Mouse (Mus musculus): ENCODE measurements at regions not wholly inside any gene's neighbourhood (a gene's known extent, or its start where the extent isn't known, plus 50 kb on each side); places are given as distances from the start of the nearest gene placed in this dataset.

DNA sequence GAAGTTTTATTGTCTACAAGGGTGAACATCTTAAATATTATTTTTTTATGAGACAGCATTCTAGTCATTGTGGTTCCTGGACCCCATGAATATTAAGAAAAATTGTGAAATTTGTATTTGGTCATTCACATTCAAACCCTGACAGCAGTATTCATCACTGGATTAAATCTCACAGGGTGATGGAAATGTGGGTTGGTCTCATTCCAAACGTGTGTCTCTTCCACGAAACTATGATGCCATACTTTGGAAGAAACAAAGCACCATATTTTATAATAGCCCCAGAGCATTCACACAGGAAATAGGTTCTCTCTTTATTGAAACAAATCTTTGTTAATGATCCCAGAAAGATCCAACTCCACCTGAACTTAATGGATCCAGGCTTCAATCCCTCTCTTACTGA, 156.2 kb upstream of the Tgfbr2 start:
- DNase-seq (ENCODE audit: low spot score), result no peak

DNA sequence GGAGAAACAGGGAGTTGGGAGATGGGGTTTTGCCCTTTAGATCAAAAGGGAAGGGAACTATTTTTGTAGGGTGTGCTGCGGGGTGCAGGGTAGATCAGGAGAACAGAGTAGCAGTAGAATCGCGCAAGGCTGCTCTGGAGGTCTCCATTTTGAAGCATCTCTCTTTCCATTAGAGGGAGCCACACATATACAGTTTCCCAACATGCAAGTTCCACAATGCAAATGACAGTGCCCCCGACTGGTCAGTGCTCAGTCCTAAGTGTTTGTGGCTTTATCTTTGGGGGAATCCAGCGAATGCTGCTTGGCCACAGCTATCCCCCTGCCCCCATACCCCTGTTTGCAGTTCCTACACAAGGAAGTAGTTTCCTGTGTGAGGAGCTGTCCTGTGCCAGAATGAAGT, 155.6 kb upstream of the Tgfbr2 start:
- DNase-seq (ENCODE audit: low spot score), result no peak

DNA sequence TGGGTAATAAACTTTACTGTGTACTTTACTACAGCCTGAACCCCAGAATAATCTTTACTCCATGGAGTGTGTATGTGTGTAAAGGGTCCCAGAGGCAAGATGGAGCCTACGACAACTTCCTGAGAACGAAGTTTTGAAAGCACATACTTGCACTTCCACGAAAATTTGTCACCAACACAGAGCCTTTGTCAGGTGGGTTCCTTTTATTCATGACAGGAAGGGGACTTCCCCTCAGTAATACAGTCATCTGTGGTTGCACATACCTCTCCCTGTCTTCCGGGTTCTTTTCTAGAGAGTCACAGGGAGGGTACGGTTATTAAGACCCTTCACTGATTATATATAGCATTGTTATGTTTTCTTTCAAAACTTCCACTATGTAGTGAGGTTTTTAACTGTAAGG, 154.0 kb upstream of the Tgfbr2 start:
- DNase-seq (ENCODE audit: low spot score), result no peak

DNA sequence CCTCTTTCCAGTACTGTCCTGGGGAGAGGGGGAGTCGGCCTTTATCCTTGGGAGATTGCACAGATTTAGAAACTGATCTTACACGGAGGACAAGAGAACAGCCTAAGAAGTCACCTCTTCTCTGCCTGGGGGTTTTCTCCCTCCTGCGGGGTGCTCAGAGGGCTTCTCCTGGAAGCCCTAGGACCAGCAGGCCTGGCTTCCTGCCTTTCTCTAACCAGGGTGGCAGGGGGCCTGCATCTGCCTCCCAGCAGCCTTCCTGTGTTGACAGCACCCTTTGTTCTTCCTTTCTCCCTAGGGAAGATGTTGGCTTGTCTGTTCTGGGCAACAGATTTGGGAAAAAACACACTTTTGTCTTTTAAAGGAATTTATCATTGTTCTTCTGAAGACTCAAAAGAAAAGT, 153.0 kb upstream of the Tgfbr2 start:
- no peak for DNase-seq (ENCODE audit: low spot score)

DNA sequence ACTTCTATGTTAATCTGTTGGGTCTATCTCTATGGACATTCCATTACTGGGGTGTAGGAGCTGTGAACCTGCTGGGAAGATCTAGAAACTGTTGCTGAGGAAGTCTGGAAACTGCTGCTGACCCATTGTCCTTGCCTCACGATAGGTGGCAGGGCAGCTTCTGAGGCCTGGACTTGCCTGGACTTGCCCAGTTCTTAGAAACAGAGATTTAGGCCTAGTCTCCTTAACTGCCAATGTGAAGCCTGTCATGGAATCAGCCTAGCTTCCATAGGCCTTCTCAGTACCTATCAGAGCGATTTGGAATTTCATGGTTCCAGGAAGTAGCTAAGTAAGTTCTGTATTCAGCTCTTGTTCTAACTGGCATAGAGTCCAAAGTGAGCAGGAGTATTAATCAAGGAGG, 151.9 kb upstream of the Tgfbr2 start:
- DNase-seq (ENCODE audit: low spot score), result no peak

GRCm38 (mm10) chr9:116324971-116325370, 149.8 kb upstream of the Tgfbr2 start:
- DNase-seq (ENCODE audit: low spot score), result no peak

DNA sequence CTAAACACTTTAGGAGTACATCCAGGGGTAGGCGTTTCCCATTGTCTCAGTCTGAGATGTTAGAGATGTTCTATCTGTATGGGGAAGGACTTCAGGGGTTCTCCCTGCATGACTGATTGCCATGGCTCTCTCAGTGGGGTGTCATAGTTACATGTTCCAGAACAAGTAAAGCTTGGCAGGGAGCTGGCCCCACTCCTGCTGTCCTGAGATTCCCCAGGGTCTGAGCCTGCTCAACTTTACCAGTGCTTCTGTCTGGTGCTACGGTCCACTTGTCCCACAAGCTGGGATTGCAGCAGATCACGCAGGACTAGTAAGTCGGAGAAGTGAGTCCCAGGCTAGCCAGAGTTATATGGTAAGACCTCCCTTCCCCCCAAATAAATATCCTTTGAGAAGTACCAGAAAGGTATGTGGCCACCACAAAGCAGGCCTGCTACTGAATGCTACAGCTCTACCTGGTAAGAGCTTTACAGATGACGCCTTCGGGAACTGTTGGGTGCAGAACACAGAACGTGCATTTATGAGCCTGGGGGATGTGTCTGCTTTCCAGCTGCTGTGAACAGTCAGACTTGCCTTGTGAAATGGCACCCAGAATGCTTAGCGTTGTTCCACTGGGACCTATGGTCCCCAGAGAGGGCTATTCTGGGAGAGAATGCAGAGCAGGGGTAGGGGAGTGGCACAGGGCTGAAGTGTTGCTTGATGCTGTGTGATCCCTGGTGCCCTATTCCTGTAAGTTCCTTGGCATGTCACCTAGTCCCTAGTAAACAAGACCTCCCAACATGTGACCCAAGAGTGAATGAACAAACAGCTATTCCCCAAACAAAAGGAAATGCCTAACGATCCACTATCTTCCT, 148.9 kb upstream of the Tgfbr2 start:
- no peak for DNase-seq (ENCODE audit: low spot score)

DNA sequence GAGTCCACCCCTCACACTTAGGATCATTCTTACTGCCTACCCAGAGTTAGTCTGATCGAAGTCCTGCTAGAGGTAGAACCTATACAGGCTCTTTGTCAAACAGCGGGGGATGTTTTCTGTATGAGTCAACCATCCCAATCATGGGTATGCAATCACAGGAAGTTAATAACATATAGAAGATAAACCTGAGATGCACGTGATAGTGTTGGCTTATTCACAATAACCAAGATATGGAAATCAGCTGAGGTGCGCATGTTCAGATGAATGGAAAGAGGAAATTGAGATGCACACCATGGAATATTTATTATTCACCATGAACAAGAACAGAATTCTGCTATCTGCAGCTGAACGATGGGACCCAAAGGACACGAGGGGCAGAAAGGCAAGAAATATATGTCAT, 146.7 kb upstream of the Tgfbr2 start:
- DNase-seq (ENCODE audit: low spot score), result no peak

DNA sequence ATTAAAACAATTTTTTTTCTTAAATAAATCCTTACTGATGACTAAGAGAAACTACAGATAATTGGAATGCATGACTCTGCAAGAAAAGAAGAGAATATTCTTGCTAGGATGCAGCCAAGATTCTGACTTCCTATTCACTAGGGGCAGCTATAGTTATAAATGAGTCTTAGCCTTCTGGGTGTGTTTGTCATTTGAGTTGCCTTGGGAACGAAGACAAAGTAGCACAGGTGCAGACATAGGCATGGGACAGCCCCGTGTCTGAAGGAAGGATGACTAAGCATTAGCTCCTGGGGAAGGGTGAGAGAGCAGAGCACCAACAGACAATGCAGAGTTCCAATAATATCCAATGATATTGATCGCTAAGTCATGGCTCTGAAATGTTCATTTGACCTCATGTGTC, 144.3 kb upstream of the Tgfbr2 start:
- DNase-seq (ENCODE audit: low spot score), result no peak

GRCm38 (mm10) chr9:116316582-116317095, 141.5 kb upstream of the Tgfbr2 start:
- no peak for DNase-seq (ENCODE audit: low spot score)

- DNase-seq (ENCODE audit: low spot score), result no peak
Measured at GRCm38 (mm10) chr9:116314803-116315202, 139.6 kb upstream of the Tgfbr2 start.

DNA sequence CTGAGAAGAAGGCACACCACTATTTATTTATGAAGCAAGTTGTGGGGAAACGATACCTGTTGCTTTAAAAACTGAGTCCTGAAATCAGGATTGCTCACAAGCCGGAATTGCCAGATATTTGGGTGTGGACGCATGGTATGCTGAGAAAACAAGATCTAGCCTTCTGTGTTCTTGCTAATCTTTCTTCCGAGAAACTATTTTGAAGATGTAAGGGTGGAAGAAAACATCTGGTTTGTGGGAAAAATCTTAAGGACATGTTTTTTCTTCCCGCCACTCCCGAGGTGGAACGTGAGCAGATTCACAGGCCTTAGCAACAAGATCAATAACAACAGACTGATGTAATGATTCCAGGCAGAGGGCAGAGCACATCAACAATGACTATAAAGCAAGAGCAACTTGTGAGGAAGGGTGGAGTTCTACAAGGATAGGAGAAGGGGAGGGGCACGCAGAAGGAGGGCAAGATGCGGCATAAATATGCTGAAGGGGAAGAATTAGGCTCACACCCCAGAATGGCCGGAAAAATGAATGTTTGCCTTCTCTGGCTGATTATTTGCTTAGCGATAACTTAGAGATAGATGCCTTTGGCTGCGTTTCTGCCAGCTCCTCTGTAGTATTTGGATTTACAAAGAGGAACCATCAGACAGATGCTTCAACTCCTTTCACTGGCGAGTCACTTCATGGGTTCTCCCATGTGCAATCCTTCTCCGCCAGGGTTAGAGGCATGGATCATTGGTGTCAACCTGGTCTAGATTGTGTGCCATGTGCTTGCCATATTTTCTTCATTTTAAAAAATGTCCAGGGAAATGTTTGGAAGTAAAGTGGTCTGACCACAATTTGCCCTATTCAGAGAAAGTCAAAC, 139.0 kb upstream of the Tgfbr2 start:
- peak; percentile 49 for DNase-seq (ENCODE audit: low spot score)

DNA sequence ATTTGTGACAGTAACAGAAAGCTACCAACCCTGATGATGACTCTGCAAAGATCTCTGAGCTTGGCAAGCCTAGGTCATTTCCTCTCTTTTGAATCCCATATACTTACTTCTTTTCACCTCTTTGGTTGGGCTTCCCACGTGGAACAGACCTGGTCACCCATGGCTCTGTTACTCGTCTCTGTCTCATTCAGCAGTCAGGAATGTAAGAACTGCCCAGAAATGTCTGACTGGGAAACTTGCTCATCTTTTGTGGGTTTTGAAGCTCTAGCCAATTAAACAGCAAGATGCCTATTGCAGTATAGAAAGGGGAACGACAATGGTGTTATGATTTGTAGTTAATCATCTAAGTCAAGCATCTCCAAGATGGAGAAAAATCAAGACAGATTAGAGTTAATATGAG, 136.2 kb upstream of the Tgfbr2 start:
- no peak for DNase-seq (ENCODE audit: low spot score)

- DNase-seq (ENCODE audit: low spot score), result no peak
Measured at GRCm38 (mm10) chr9:116301602-116302001, 126.4 kb upstream of the Tgfbr2 start.

DNA sequence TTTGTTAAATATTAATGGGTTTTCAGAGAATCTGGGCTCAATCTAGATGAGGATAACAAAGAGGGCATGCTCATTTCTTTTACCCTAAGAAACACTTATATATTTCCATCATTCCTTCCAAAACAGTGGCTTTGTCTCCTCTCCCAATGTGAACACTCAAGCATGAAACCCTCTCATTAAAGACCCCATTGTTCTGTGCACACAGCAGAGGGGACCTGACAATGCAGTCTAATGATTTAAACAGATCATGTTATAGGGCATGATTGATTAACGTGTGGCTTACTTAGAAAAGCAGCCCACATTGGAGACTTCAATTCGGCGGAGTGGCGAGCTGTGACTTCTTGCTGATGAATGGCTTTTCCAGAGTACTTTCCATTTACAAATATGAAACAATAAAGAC, 123.6 kb upstream of the Tgfbr2 start:
- DNase-seq (ENCODE audit: low spot score), result no peak

- peak; percentile 12 for DNase-seq (ENCODE audit: low spot score)
Measured at GRCm38 (mm10) chr9:116296349-116296748, 121.2 kb upstream of the Tgfbr2 start.

DNA sequence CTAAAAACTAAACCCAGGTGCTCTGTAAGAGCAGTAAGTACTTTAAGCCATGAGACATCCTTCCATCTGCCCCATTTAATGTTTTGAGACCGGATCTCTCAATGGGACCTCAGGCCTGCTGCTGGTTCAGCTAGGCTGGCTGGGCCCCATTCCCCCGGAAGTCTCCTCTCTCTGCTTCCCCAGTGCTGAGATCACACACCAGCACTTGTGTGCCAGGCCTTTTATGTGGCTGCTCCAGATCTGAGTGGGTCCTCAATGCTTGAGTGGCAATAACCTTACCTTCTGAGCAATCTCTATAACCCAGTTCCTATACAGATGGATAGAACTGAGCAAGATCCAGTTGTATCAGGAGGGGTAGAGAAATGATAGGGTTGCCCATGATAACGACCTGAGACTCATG, 118.9 kb upstream of the Tgfbr2 start:
- DNase-seq (ENCODE audit: low spot score), result no peak

- peak; percentile 15 for DNase-seq (ENCODE audit: low spot score)
Measured at GRCm38 (mm10) chr9:116293110-116293509, 118.0 kb upstream of the Tgfbr2 start.

GRCm38 (mm10) chr9:116291624-116292023, 116.5 kb upstream of the Tgfbr2 start:
- DNase-seq (ENCODE audit: low spot score), result no peak

GRCm38 (mm10) chr9:116290896-116291295, 115.7 kb upstream of the Tgfbr2 start:
- no peak for DNase-seq (ENCODE audit: low spot score)

DNA sequence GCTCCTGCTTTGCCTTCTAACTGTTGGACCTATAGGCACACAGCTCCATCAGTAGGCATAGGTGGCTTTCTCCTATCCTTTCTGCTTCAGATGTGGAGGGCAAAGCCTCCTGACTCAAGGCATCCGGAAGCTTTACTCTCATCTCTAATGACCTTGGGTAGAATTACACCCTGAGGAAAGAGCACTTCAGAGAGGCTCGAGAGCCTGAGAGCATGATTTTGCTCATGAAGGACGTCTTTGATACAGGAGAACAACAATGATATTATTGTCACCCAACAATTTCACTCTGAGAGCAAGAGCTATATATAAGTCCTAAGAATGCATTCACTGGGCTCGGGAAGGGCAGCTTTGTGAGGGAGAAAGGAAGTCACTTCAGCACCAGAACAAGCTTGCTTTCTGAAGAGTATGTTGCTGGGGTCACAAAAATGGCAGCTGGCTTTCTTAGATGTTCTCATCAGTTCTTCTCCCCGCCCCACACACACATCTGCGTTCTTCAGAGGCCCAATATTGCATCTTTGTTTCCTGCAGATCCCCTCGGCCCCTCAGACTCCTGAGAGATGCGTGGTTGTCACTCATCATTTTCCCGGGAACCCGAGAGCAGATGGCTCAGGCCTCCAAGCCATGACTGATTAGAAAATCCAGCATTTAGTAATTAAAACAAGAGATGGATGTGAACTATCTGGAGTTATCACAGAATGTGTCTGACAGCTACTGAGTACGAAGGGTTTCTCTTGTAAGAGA, 110.7 kb upstream of the Tgfbr2 start:
- no peak for DNase-seq (ENCODE audit: low spot score)

- no peak for DNase-seq (ENCODE audit: low spot score)
Measured at GRCm38 (mm10) chr9:116283790-116284526, 108.8 kb upstream of the Tgfbr2 start.

Measured in urinary bladder, postnatal 14 days (tissue).